Mouse (Mus musculus) NIH3T3 (cell line): Measurements from ENCODE around the gene Pkp3.
"Not testable (repeated sequence)": the region's sequence is repeated elsewhere in the genome, so short reads cannot be mapped to it uniquely, and the experiment has no call there.

Experiments used
- DNase-seq: peaks from one replicate; pipeline ENCODE4 v3.0.0-alpha.2; 2012; ENCODE audit warnings: low read depth

Gene Pkp3

DNA sequence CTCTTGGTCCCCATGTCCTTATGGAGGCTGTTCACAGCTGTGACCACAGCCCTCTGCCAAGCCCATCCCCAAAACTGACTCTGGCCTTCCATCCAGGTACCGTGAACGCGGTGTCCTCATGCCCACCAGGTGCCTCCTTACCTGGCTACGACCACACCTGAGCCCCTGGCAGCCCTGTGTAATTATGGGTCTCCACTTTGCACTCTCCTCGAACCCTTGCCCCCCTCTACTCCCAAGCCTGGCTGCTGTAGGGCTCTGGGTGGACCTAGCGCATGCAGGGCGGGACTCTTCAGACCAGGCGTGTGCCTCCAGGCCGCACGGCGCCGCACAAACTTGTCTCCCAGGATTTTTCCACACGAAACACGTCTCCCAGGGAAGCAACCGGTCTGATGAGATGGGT is at the start of gene Pkp3:
TSS of gene Pkp3 (plus strand) at position 378 of the 400 bp plus-strand sequence.
- no peak for DNase-seq

DNA sequence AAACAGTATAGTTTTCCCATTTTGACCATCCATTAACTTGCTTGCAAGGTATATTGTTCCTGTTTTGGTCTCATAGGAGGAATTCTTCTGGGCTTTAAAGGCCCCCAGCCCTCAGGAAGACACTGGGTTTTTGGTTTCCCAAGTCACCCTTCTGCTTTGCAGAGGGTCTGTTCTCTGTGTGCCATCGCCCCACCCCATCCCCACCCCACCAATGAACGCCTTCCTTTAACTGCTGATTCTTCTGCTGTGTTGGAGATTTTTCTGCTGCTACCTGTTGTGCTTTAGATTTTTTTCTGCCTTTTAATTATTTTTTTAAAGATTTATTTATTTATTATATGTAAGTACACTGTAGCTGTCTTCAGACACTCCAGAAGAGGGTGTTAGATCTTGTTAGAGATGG is 49.2 kb upstream of the Pkp3 start, which contains the start of gene Gm17387:
TSS of gene Gm17387 (plus strand) at position 301 of the 400 bp plus-strand sequence.
- DNase-seq: no peak

DNA sequence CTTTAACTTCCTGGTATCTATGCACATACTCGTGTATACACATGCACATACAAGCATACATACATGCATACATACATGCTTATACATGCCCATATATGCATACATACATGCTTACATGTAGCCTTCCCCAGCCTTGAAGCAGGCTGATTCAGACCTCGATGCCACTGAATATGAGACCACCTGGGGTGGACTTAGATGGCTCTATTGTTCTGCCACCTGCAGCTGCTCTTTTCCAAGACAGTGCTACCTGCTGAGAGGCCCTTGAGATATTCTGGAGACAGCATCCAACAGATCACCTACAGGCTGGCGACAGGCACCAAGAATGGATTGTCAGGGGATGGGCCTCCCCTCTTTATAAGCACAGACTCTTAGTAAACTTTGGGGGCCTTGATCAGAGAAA is 47.6 kb upstream of the Pkp3 start:
- no peak for DNase-seq

DNA sequence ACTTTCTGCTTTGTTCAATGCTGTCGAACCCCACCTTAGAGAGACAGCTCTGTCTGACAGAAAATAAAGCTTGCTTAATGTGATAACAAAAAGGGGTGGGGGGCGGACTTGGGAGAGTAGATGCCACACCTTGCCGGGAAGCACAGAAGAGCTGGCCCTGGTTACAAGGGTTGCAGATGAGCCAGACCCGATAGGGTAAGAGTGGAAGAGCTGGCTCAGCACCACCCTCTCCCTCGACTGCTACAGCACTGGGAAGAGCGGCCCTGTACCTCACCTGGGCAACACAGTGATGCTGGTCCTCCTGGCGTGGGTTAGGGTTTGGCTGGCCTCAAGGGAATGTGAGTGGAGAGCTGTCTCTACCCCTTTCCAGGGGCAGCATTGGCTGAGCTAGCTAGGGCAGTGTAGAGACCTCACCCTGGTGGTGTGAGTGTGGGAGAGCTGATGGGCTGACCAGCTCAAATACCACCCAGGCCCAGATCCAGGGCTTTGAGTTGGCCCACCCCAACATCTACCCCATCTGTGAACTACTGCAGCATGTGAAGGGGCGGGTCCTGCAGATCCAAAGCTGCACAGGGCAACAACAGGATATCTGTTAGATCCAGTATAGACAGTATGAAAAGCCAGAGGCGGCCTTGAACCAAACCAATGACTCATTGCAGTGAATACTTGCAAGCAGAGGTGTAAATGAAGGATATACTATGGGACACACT is 45.4 kb upstream of the Pkp3 start:
- DNase-seq: no peak

DNA sequence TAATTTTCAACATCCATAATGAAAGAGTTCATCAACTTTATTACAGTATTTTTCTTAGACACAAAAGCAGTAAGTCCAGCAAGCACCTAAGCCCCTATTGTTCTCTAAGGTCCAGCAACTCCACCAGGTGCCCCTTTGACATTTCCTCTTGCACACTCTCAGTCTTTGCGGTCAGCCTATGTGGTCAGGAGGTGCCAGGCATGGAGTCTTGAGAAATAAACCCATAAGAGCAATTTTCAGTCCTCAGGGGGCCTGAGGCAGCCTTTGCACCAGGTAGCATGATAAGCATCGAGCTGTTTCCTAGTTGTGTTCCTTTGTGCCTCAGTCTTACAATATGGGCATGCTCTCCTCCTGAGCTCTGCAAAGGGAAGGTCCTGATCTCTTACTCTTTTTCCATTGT is 41.4 kb upstream of the Pkp3 start:
- DNase-seq: not testable (repeated sequence)

DNA sequence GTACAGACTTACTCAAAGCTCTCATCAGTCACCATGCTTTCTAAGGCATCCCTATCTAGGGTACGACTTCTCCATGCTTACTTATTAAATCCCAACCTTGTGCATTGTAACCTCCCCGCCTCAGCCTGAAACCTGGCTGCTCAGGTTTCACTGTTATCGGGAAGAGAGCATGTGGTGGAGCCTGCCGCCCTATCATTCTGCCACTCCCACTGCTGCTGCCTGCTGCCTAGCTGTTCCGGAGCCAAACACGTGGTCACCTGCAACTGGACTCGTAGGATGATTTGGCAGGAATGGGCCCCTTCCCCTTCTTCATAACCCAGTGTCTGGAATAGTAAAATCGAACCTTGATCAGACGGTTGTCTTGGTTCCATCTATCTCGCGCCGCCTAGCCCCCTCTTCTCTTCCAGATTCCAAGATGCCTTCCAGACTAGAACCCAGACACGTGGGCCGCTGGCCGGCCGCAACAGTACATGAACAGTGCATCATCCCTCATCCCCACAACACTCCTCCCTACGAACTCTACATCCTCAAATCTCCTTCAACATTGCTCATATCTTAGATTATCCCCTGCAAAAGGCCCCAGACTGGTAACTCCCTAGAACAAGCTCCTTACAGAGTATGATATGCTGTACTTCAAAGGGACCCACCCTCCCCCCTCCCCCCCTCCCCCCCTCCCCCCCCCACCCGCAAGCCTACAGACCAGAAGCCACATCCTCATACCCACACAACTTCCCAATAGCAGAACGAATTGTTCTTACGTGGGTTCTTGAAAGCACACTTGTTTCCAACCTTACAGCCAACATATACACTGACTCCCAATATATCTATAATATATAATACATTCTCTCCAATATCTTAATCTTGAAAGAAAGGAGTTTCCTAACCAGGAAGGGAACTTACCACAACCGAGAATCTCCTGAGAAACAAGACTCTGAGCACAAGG is 39.7 kb upstream of the Pkp3 start:
- DNase-seq: no peak

DNA sequence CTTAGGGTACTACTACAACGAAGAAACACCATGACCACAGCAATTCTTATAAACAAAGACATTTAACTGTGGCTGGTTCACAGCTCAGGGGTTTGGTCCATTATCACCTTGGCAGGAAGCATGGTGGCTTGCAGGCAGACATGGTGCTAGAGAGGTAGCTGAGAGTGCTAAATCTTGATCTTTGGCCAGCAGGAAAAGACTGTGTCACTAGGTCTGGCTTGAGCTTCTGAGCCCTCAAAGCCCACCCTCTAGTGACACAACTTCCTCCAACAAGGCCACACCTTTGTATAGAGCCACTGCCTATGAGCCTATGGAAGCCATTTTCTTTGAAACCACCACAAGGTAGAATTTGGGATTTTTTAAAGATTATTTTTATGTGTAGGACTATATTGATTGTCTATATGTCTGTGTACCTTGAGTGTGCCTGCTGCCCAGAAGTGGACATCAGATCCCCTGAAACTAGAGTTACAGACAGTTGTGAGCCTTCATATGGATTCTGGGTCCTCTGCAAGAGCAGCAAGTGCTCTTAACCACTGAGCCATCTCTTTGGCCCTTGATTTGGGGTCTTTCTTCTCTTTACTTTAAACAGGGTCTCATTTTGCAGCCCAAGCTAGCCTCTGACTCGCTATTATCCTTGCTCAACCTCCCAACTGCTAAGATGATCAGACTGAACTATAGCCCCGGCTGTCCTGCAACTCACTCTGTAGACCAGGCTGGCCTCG is 38.5 kb upstream of the Pkp3 start:
- no peak for DNase-seq

DNA sequence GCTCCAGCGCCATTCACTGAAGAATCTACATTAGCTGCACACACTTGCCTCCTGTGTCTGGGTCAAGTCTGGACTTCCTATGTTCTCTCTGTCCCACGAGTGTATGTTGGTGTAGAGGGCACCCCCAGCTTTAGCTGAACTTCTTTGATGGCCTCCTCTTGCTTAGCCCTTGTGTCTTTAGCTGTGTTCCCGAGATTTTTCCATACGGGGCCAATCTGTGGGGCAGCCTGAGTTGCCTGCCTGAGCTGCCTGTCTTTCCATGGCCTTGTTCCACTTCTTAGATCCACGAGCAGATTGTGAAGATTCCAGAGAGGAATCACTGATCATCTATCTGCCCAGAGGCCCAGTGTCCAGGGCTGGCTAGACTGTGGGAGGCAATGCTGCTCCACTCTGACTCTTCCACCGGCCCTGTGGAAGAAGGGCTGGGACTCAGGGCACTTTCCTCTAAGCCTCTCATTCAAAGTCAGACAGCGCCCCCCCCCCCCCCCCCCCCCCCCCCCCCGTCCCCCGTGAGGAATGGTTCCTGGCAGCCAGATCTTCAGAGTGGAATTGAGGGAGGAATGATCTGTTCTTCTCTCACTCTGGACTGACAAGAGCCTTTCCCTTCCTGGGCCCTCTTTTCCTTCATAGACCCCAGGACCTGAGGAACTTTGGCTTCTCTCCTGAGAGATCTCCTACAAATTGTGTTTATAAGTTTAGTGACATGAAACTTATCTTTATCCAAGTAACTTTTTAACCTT is 37.0 kb upstream of the Pkp3 start:
- peak; percentile 45 for DNase-seq

DNA sequence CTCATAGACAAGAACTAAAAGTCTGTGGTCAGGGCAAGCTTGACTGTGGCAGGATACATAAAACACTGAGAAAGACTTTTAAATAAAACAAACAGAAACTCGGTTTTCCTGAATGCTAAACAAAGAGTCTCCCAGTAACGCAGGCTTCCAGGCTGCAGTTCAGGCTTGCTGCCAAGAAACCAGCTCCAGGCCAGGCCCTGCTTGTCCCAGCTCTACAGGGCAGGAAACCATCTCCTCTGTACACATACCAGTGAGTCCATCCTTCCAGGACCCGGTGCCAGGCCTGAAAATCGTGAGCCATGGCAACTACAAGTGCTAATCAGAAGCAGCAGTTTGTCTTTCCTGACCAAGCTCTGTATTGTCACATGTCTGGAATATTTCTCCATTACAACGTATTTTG is 36.4 kb upstream of the Pkp3 start:
- DNase-seq: peak; percentile 92

DNA sequence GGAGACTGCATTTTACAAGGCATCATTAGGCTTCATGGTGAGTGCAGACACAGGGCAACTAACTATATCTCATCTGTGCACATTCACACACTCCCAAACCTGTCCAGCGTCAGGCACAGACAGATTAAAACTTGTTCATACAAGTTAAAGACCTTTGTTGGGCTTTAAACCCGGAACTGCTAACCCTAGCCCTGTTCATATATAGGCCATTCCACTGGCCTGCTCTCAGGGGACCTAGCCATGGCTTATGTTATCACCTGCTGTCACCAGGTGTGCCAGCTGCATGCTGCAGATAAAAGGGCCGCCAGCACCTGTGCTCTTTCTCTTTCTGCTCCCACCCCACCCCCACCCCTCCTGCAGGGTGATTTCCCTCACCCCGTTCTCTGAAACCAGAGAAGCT is 35.5 kb upstream of the Pkp3 start:
- no peak for DNase-seq

DNA sequence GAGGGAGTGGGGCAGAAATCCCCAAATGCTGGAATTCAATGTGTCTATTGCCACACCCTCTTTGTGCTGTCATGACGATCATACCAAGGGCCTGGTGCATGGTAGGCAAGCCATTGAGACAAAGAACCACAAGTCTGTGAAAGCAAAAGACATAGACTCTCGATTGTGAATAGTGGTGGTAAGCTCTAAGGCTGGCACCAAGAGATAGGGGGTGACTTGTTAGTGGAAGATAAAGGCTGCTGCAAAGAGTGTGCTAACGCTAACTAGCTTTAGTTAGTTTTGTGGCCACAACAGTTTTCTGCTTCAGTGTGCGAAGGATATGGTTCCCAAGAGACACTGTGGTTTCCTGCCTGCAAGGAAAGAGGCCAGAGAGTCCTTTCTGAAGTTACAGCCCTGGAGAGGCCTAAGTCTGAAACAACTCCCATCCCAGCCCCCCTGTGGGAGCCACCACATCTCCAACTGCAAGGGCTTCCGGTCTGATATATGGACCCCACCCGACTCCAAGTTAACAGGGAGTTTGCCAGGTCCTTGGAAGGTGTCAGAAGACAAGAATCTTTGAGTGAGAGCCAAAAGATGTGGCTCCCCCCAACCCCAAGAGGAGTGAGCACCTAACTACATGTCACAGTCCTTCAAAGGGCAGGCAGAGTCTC is 31.0 kb upstream of the Pkp3 start:
- peak; percentile 50 for DNase-seq

DNA sequence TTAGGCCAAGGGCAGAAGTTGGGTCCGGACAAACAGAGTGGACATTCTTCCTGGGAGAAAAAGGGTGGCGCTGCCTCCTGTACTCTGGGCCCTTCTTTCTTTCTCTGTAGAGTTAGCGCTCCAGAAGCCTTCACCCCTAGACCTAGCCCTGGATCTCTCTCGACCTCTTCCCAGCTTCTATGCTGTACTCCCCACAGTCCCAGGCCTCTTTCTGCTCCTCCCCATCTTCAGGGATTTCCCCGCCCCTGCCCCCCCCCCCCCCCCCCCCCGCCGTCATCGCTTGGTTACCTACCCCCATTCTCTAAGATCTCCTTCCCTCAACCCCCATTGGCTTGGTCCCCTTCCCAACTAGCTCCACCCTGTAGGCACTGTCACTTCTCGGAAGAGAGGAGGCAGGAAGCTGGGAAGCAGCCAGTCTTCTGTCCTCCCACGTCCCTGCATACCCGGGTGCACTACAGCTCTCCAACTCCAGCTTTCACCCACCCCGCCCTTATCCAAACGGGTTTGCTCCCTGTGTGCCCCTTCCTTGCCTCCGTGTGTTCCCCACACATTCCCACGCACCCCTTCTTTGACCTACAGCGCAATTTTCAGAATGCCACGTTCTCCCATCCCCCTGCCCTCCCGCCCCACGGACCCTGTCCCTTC is 30.3 kb upstream of the Pkp3 start:
- peak; percentile 93 for DNase-seq

DNA sequence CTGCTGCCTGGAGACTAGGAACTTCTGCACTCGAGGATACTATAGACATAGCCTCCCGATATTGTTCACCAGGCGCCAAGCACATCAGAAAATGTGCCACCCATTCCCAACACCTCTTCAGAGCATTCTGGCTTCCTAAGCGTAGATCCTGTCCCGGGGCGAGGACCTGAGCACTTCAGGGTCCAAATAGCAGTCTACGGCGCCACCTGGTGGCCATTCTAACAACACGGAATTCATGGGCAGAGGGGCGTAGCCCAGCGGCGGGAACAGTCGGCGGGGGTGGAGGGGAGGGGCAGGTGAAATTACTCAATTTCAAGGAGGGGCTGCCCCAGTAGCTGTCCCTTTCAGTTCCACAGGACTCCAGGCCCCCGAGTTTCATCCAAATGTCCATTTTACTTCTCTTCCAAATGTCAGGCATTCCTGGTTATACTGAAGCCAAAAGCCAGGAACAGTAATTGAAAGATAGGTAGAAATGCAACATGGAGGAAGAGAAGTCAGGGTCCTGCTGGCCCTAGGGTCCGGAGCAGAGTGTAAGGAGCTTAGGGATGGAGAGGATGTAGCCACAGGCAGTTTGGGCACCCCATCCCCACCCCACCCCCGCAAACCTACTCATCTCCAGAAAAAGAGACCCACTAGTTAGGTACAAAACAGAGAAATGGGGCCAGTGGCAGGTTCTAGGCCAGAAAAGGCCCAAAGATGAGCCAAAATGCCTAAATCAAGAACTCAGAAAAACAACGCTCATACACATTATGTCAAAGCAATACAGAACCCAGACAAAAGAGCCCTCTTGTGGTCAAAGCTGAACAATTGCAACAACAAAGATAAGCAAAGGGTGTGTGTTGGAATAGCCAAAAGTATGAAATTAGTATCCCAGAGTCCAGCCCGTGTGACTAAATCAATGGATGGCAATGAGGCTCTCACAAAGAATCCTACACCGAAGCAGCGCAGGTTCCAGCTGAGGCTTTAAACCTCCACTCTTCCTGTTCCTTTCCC is 29.5 kb upstream of the Pkp3 start:
- peak; percentile 97 for DNase-seq

DNA sequence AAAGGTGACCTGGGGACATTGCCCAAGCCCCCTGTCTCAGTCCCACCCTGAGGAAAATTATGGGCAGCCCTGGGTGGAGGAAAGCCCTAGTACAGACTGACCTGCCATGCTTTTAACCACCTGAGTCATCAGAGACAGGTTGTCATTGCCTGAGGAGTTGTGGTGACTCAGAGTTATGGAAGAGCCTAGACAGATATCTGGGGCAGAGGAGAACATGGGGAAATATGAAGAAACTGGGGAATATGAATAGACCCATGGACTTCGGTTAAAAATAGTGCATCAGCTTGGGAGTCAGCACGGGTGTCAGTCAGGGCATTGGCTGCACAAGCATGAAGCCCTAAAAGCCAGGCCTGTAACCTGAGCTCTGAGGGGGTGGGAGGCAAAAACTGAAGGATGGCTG is 28.7 kb upstream of the Pkp3 start:
- peak; percentile 37 for DNase-seq

DNA sequence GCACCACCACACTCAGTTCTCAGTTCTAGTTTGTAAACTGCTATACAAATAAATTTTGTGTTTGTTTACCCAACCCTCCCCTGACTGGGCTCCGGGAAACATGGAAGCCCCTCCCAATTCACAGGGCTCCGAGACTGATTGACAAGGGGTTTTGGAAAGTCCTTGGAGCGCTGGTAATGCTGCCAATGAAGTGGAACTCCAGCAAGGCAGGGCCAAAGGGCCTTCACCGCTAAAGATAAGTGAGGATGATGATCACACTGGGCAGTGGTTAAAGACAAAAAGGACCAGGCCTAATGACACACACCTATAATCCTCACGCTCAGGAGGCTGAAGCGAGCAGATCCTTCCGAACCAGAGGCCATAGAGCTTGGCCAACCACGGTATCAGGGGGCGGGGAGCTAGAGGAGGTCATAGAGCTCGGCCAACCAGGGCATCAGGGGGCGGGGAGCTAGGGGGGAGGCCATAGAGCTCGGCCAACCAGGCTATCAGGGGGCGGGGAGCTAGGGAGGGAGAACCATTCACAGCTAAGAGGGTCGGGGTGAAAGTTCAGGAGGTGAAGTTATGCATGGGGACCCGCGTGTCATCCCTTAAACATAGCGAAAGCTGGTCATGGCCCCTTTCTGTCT is 26.8 kb upstream of the Pkp3 start:
- DNase-seq: no peak

DNA sequence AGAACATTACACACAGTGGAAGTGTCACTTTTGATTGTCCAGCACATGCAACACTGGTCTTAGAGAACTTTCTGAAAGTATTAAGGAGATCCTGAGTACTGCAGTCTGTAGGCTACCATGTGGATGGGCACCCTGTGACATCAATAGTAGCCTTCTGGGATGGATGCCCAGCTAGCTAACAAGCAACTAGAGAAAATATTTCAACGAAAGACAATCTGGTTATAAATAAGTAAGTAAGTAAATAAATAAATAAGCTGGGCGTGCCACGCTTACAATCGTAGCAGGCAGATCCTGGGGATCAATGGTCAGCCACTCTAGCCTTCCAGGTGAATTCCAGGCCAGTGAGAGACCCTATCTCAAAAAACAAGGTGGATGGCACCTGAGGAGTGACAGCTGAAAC is 26.0 kb upstream of the Pkp3 start:
- no peak for DNase-seq

DNA sequence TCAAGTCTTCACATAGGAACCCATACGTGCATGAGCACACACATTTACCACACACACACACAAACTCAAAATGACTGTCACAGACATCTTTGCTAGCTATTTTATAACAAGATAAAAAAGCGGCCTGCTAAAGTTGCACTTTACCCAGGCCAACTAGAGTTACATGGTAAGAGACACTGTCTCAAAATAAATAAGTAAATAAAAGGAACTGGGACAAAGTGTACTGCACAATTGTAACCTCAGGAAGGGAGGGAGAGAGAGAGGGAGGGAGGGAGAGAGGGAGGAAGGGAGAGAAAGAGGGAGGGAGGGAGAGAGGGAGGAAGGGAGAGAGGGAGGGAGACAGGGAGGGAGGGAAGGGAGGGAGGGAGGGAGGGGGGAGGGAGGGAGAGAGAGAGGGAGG is 25.6 kb upstream of the Pkp3 start:
- no peak for DNase-seq

DNA sequence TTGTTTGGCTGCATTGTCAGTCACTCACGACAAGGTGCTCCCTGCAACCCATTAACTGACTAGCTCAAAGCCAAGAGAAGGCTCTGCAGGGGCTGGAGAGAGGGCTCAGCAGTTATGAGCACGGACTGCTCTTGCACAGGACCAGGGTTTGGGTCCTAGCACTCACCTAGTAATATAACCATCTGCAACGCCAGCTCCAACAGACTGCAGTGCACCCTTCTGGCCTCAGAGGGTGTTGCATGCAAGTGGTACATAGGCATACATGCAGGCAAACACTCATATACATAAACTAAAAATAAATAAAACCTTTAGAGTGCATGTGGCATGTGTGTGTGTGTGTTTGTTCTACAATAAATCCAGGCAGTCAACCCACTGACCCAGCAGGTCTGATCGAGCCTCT is 22.2 kb upstream of the Pkp3 start:
- no peak for DNase-seq

DNA sequence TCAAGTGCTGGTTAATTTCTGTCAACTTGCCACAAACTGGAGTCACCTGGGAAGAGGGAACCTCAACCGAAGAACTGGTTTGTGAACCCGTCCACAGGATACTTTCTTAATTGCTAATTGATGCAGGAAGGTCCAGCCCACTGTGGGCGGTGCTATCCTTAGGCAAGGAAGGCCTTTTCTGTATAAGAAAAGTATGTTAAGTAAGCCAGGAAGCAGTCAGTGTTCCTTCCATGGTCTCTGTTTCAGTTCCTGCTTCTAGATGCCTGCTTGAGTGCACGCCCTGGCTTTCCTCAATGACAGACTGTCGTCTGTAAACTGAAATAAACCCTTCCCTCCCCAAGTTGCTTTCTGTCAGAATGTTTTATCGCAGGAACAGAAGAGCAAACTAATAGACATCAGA is 21.0 kb upstream of the Pkp3 start:
- no peak for DNase-seq
